In the genomic region with DNA sequence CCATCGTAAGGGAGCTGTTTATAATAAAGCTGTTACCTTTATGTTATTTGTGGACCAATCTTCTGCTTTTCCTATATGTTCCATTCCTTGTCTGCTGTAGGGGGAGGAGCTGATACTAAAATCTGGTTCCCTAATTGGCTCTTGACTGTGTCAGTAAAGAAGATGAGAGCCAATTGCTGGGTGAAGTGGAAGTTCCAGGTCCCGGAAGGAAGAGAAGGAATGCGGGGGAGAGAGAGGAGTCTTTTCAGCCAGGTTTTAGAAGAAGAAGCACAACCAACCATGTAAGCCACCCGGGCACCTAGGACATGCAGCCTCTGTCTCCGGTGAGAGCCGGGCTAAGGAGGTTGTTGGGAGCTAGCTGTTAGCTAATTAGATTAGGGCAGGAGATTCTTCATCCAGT, we compare ENCODE assay signal across 42 mouse cellular contexts. TPM values are rescaled to one million over a fixed set of nuclear protein-coding genes. Genes with fewer than 3 reads are reported as not detected.
DNase-seq lines count a peak whose midpoint lies in the region; ATAC-seq lines count a peak whose summit lies in the region.
"Had no signal": no experiment of that assay in that cellular context is flagged by ENCODE, and none has a peak within 500 bp of the region (broad histone marks: within the 10 kb centered on the region; RNA-seq: fewer than 3 reads in every experiment).

No protein-coding gene starts in this region.

- no peaks in the 10 kb centered on the region for H3K9me3 ChIP-seq in liver, embryonic 16.5 days (replicated peaks; ENCODE audit: control insufficient read depth, low read length)
- H3K9me3 ChIP-seq: forebrain, embryonic 13.5 days; heart, embryonic 13.5 days; hindbrain, embryonic 15.5 days; kidney, embryonic 15.5 days; limb, embryonic 12.5 days; midbrain, embryonic 12.5 days; neural tube, embryonic 12.5 days had no signal

- H3K4me3 ChIP-seq in liver, embryonic 16.5 days (ENCODE audit: low read depth, low read length): no peak overlapping the region
- H3K4me3 ChIP-seq: forebrain, embryonic 13.5 days; gastrocnemius, adult 2 months; heart, embryonic 13.5 days; hindbrain, embryonic 10.5 days; hindbrain, embryonic 15.5 days; kidney, embryonic 15.5 days; layer of hippocampus, adult 2 months; left cerebral cortex, adult 2 months; limb, embryonic 12.5 days; midbrain, embryonic 12.5 days; myocyte; neural tube, embryonic 12.5 days had no signal

- no peak overlapping the region for H3K4me2 ChIP-seq in liver, embryonic 16.5 days (ENCODE audit: low read depth, low read length)
- H3K4me2 ChIP-seq: forebrain, embryonic 13.5 days; heart, embryonic 13.5 days; hindbrain, embryonic 15.5 days; kidney, embryonic 15.5 days; limb, embryonic 12.5 days; midbrain, embryonic 12.5 days; neural tube, embryonic 12.5 days had no signal

- peak overlapping the region; percentile 25; the same call in 1 of the 2 replicates for H3K27ac ChIP-seq in liver, embryonic 16.5 days (ENCODE audit: low read length)
- H3K27ac ChIP-seq: forebrain, embryonic 13.5 days; gastrocnemius, adult 2 months; heart, embryonic 13.5 days; hindbrain, embryonic 10.5 days; hindbrain, embryonic 15.5 days; kidney, embryonic 15.5 days; layer of hippocampus, adult 2 months; left cerebral cortex, adult 2 months; limb, embryonic 12.5 days; midbrain, embryonic 12.5 days; neural tube, embryonic 12.5 days had no signal

- 86% methylated on average over 6 of the region's 6 CpGs for WGBS in liver, embryonic 16.5 days (ENCODE audit: insufficient replicate concordance)

- no peak overlapping the region for H3K9ac ChIP-seq in liver, embryonic 16.5 days (ENCODE audit: low read depth, low read length)
- H3K9ac ChIP-seq: forebrain, embryonic 13.5 days; heart, embryonic 13.5 days; hindbrain, embryonic 15.5 days; kidney, embryonic 15.5 days; limb, embryonic 12.5 days; liver, embryonic 14.5 days; midbrain, embryonic 12.5 days; neural tube, embryonic 12.5 days had no signal

- no peaks in the 10 kb centered on the region for H3K27me3 ChIP-seq in liver, embryonic 16.5 days (ENCODE audit: control insufficient read depth, insufficient read depth, low read depth, low read length)
- H3K27me3 ChIP-seq: forebrain, embryonic 13.5 days; heart, embryonic 13.5 days; hindbrain, embryonic 15.5 days; kidney, embryonic 15.5 days; limb, embryonic 12.5 days; midbrain, embryonic 12.5 days; neural tube, embryonic 12.5 days; Patski had no signal

- peak; percentile 41 for DNase-seq in heart, adult 11 months
- no peak for DNase-seq in heart, postnatal 10 days
- DNase-seq in 3134 (ENCODE audit: extremely low read depth, insufficient read length, low spot score): peak; percentile 31
- peak; percentile 96 for DNase-seq in MEL-GATA-1-ER (ENCODE audit: extremely low read depth, low read depth)
- no peak for DNase-seq in right cerebral cortex, adult 18-20 months
- DNase-seq in thymus, postnatal 14 days: no peak
- DNase-seq: adrenal gland, postnatal 14 days; cerebellum, adult 2 months; cerebellum, postnatal 14 days; gastrocnemius, adult 2 months; heart, postnatal 14 days; kidney, adult 18-20 months; kidney, postnatal 25 days; lung, postnatal 36 days; spleen, adult 18-20 months; thymus, postnatal 25 days had no signal

- intact Hi-C loops in heart, postnatal 10 days (cut with DNase I): no loop called here

- H3K4me1 ChIP-seq in liver, embryonic 16.5 days (ENCODE audit: control insufficient read depth, low read depth, low read length): peaks cover 44% of the 10 kb centered on the region
- H3K4me1 ChIP-seq: forebrain, embryonic 13.5 days; hindbrain, embryonic 15.5 days; kidney, embryonic 15.5 days; limb, embryonic 12.5 days; neural tube, embryonic 12.5 days had no signal

- ATAC-seq in liver, embryonic 16.5 days (ENCODE audit: low read depth): no peak
- ATAC-seq: CD4-positive, CD25-positive, alpha-beta regulatory T cell, adult 4 months; forebrain, embryonic 13.5 days; Patski had no signal

- no peaks in the 10 kb centered on the region for H3K36me3 ChIP-seq in liver, embryonic 16.5 days (ENCODE audit: control insufficient read depth, insufficient read depth)
- H3K36me3 ChIP-seq: heart, embryonic 13.5 days; hindbrain, embryonic 10.5 days; hindbrain, embryonic 15.5 days; kidney, embryonic 15.5 days; limb, embryonic 12.5 days; midbrain, embryonic 12.5 days; neural tube, embryonic 12.5 days had no signal

RNA-seq across cellular contexts. Expression of a gene that starts 2.0 kb away (rescaled TPM):
- under 1 TPM; 0.31 to 0.69 TPM for total RNA-seq in heart, postnatal 10 days (2021)
- 2.7 and 3.2 TPM in 2 replicates for polyA plus RNA-seq in liver, embryonic 16.5 days (2015; fragmentation: Nextera tagmentation; extraction: Ambion mirVana)
- total RNA-seq: layer of hippocampus, adult 2 months had no signal
- polyA plus RNA-seq: forebrain, embryonic 13.5 days; hindbrain, embryonic 10.5 days; Patski had no signal

RNA-seq across cellular contexts. Expression of a gene that starts 11.5 kb away (rescaled TPM):
- total RNA-seq in heart, postnatal 10 days (2021): not detected
- polyA plus RNA-seq in liver, embryonic 16.5 days (2015; fragmentation: Nextera tagmentation; extraction: Ambion mirVana): not detected in 2 replicates
- total RNA-seq: adrenal gland, postnatal 14 days; gastrocnemius, adult 2 months; gastrocnemius, postnatal 4 days; heart, adult 8-10 months; heart, postnatal 14 days; layer of hippocampus, adult 2 months; layer of hippocampus, postnatal 14 days; left cerebral cortex, adult 2 months; left cerebral cortex, postnatal 25 days; megakaryocyte, adult 5-6 weeks; midbrain, postnatal 0 days had no signal
- polyA plus RNA-seq: CD4-positive, CD25-positive, alpha-beta regulatory T cell, adult 4 months; cerebellum, adult 2 months; cortical plate, adult 2 months; embryonic facial prominence, embryonic 14.5 days; forebrain, embryonic 13.5 days; frontal cortex, adult 2 months; heart, embryonic 13.5 days; hindbrain, embryonic 10.5 days; hindbrain, embryonic 15.5 days; limb, embryonic 12.5 days; liver, embryonic 14.5 days; lung, embryonic 16.5 days; midbrain, embryonic 12.5 days; neural tube, embryonic 12.5 days; Patski; stomach, embryonic 16.5 days had no signal

RNA-seq across cellular contexts. Expression of a gene that starts 20.9 kb away (rescaled TPM):
- under 1 TPM; 0.52 to 0.72 TPM for total RNA-seq in heart, postnatal 10 days (2021)
- 0.27 and 2.1 TPM in 2 replicates for polyA plus RNA-seq in liver, embryonic 16.5 days (2015; fragmentation: Nextera tagmentation; extraction: Ambion mirVana)
- total RNA-seq: adrenal gland, postnatal 14 days; gastrocnemius, adult 2 months; gastrocnemius, postnatal 4 days; heart, postnatal 14 days; megakaryocyte, adult 5-6 weeks had no signal
- polyA plus RNA-seq: CD4-positive, CD25-positive, alpha-beta regulatory T cell, adult 4 months; forebrain, embryonic 13.5 days; hindbrain, embryonic 10.5 days; limb, embryonic 12.5 days; liver, embryonic 14.5 days; midbrain, embryonic 12.5 days; Patski had no signal

RNA-seq across cellular contexts. Expression of a gene that starts 34.7 kb away (rescaled TPM):
- 1 to 10 TPM; 3.2 to 4.0 TPM for total RNA-seq in heart, postnatal 10 days (2021)
- polyA plus RNA-seq in liver, embryonic 16.5 days (2015; fragmentation: Nextera tagmentation; extraction: Ambion mirVana): 6.7 and 8.4 TPM in 2 replicates

RNA-seq across cellular contexts. Expression of a gene that starts 34.8 kb away (rescaled TPM):
- total RNA-seq in heart, postnatal 10 days (2021): 10 to 100 TPM; 45.4 to 46.9 TPM
- 19.7 and 23.1 TPM in 2 replicates for polyA plus RNA-seq in liver, embryonic 16.5 days (2015; fragmentation: Nextera tagmentation; extraction: Ambion mirVana)

Comparison
In these comparisons a context has a peak if more than half of its experiments do, and no peak if none do; other contexts are left out.
1. DNase-seq: peak in heart, adult 11 months (single experiment), 3134 (single experiment) and MEL-GATA-1-ER (single experiment); none in heart, postnatal 10 days (0 of 2), right cerebral cortex, adult 18-20 months (single experiment) and thymus, postnatal 14 days (single experiment).